14 mouse cellular contexts compared by ENCODE assay signal in genomic region chr16:45945174-45945631, GRCm38 (mm10). TPM values are rescaled to one million over a fixed set of nuclear protein-coding genes. Genes with fewer than 3 reads are reported as not detected.
A peak's percentile ranks its signal among the peaks of the same experiment; 100 is the strongest.
DNase-seq lines count a peak whose midpoint lies in the region; ATAC-seq lines count a peak whose summit lies in the region.
"Had no signal": no experiment of that assay in that cellular context is flagged by ENCODE, and none has a peak within 500 bp of the region (broad histone marks: within the 10 kb centered on the region; RNA-seq: fewer than 3 reads in every experiment).

No protein-coding gene starts in this region.

- peak; percentile 34 for DNase-seq in retina, postnatal 1 day
- DNase-seq in retina, embryonic 14.5 days (ENCODE audit: low spot score), result no peak
- DNase-seq in kidney, adult 9 months, result peak; percentile 80
- no peak for DNase-seq in right cerebral cortex, postnatal 4 days
- DNase-seq in ovary, postnatal 36 days (ENCODE audit: low spot score), result no peak
- DNase-seq in left cerebral cortex, adult 18-20 months (ENCODE audit: low spot score in 2 of 2), result no peak
- DNase-seq: cerebellum, postnatal 14 days; heart, adult 2 months; heart, postnatal 4 days; thymus, postnatal 4 days had no signal

- no peak overlapping the region for H3K9ac ChIP-seq in liver, embryonic 16.5 days (ENCODE audit: low read depth, low read length)
- H3K9ac ChIP-seq: liver, embryonic 14.5 days had no signal

- no peaks in the 10 kb centered on the region for H3K9me3 ChIP-seq in liver, embryonic 16.5 days (replicated peaks; ENCODE audit: control insufficient read depth, low read length)

- H3K36me3 ChIP-seq in liver, embryonic 16.5 days (ENCODE audit: control insufficient read depth, insufficient read depth), result no peaks in the 10 kb centered on the region
- H3K36me3 ChIP-seq: G1E had no signal

- H3K27me3 ChIP-seq in liver, embryonic 16.5 days (ENCODE audit: control insufficient read depth, insufficient read depth, low read depth, low read length), result no peaks in the 10 kb centered on the region

- 44% methylated on average over 11 of the region's 11 CpGs for WGBS in liver, embryonic 16.5 days (ENCODE audit: insufficient replicate concordance)

- no peaks in the 10 kb centered on the region for H3K4me1 ChIP-seq in liver, embryonic 16.5 days (ENCODE audit: control insufficient read depth, low read depth, low read length)

- peak; percentile 76 for ATAC-seq in liver, embryonic 16.5 days (ENCODE audit: low read depth)

- peak overlapping the region; percentile 30; the same call in 1 of the 2 replicates for H3K4me2 ChIP-seq in liver, embryonic 16.5 days (ENCODE audit: low read depth, low read length)

- 0 out of 2 replicates have a peak overlapping the region, but pooled peaks have one; percentile 26 for H3K27ac ChIP-seq in liver, embryonic 16.5 days (ENCODE audit: low read length)
- H3K27ac ChIP-seq: heart, adult 2 months; liver, embryonic 14.5 days had no signal

- no peak overlapping the region for H3K4me3 ChIP-seq in liver, embryonic 16.5 days (ENCODE audit: low read depth, low read length)
- H3K4me3 ChIP-seq: heart, adult 2 months had no signal

RNA-seq across cellular contexts. Expression of gene Phldb2, which starts 8.2 kb away (rescaled TPM):
- polyA plus RNA-seq in liver, embryonic 16.5 days (2015; fragmentation: Nextera tagmentation; extraction: Ambion mirVana), result 15.3 and 16.6 TPM in 2 replicates
- total RNA-seq in left cerebral cortex, adult 18-20 months (2021), result 1 to 10 TPM; 8.0 to 8.5 TPM
- total RNA-seq: neutrophil, adult 5-6 weeks had no signal
- polyA plus RNA-seq: G1E had no signal

Comparison
In these comparisons a context has a peak if more than half of its experiments do, and no peak if none do; other contexts are left out.
1. DNase-seq: peak in retina, postnatal 1 day (single experiment) and kidney, adult 9 months (single experiment); none in retina, embryonic 14.5 days (single experiment), right cerebral cortex, postnatal 4 days (single experiment), ovary, postnatal 36 days (single experiment) and left cerebral cortex, adult 18-20 months (0 of 2).